Mouse (Mus musculus): ENCODE measurements at regions not wholly inside any gene's neighbourhood (a gene's known extent, or its start where the extent isn't known, plus 50 kb on each side); places are given as distances from the start of the nearest gene placed in this dataset.

- Histone ChIP-seq H3K4me3 (replicated peaks; ENCODE audit: low read depth, low read length) (no peak overlapping the region), H3K27ac (no peak overlapping the region), H3K27me3 (ENCODE audit: insufficient read depth, low read length) (no peaks in the 10 kb centered on the region), H3K9ac (ENCODE audit: low read depth, low read length) (no peak overlapping the region), H3K4me1 (replicated peaks; ENCODE audit: insufficient read depth, low read length) (no peaks in the 10 kb centered on the region), H3K36me3 (ENCODE audit: insufficient read depth, low read length) (no peaks in the 10 kb centered on the region), H3K9me3 (replicated peaks; ENCODE audit: low read length) (no peaks in the 10 kb centered on the region), H3K4me2 (ENCODE audit: low read length) (no peak overlapping the region)
- ATAC-seq (replicated peaks; ENCODE audit: low FRiP score, low read depth) = no peak
- DNase-seq (ENCODE audit: low spot score) = no peak
- no peak for TF ChIP-seq CTCF (IDR thresholded peaks at IDR 0.05; ENCODE audit: low read depth)
- WGBS = 81% methylated on average over 11 of the region's 11 CpGs
Observed at GRCm38 (mm10) chr4:12792764-12793422, 621.1 kb upstream of the Fam92a start.

- TF ChIP-seq CTCF (IDR thresholded peaks at IDR 0.05; ENCODE audit: low read depth) = no peak
- DNase-seq (ENCODE audit: low spot score) = no peak
- Histone ChIP-seq H3K4me3 (replicated peaks; ENCODE audit: low read depth, low read length) (no peak overlapping the region), H3K9ac (ENCODE audit: low read depth, low read length) (no peak overlapping the region), H3K4me1 (replicated peaks; ENCODE audit: insufficient read depth, low read length) (no peaks in the 10 kb centered on the region), H3K9me3 (replicated peaks; ENCODE audit: low read length) (no peaks in the 10 kb centered on the region), H3K4me2 (ENCODE audit: low read length) (no peak overlapping the region), H3K27me3 (ENCODE audit: insufficient read depth, low read length) (no peaks in the 10 kb centered on the region), H3K27ac (no peak overlapping the region), H3K36me3 (ENCODE audit: insufficient read depth, low read length) (no peaks in the 10 kb centered on the region)
- WGBS = 75% methylated on average over 9 of the region's 9 CpGs
- ATAC-seq (replicated peaks; ENCODE audit: low FRiP score, low read depth) = no peak
Observed at GRCm38 (mm10) chr4:12791786-12792674, 620.2 kb upstream of the Fam92a start.

- Histone ChIP-seq H3K27ac (no peak overlapping the region), H3K36me3 (ENCODE audit: insufficient read depth, low read length) (no peaks in the 10 kb centered on the region), H3K27me3 (ENCODE audit: insufficient read depth, low read length) (no peaks in the 10 kb centered on the region), H3K4me1 (replicated peaks; ENCODE audit: insufficient read depth, low read length) (no peaks in the 10 kb centered on the region), H3K4me2 (ENCODE audit: low read length) (no peak overlapping the region), H3K9ac (ENCODE audit: low read depth, low read length) (no peak overlapping the region), H3K4me3 (replicated peaks; ENCODE audit: low read depth, low read length) (no peak overlapping the region), H3K9me3 (replicated peaks; ENCODE audit: low read length) (no peaks in the 10 kb centered on the region)
- ATAC-seq (replicated peaks; ENCODE audit: low FRiP score, low read depth) (no peak), DNase-seq (ENCODE audit: low spot score) (no peak)
- 75% methylated on average over 4 of the region's 4 CpGs for WGBS
- TF ChIP-seq CTCF (IDR thresholded peaks at IDR 0.05; ENCODE audit: low read depth) = no peak
Observed at GRCm38 (mm10) chr4:12785840-12786239, 614.0 kb upstream of the Fam92a start.

GRCm38 (mm10) chr4:12784479-12784878 lies 612.7 kb upstream of the Fam92a start:
- Histone ChIP-seq H3K9me3 (replicated peaks; ENCODE audit: low read length) (no peaks in the 10 kb centered on the region), H3K4me2 (ENCODE audit: low read length) (no peak overlapping the region), H3K27ac (no peak overlapping the region), H3K36me3 (ENCODE audit: insufficient read depth, low read length) (no peaks in the 10 kb centered on the region), H3K27me3 (ENCODE audit: insufficient read depth, low read length) (no peaks in the 10 kb centered on the region), H3K9ac (ENCODE audit: low read depth, low read length) (no peak overlapping the region), H3K4me3 (replicated peaks; ENCODE audit: low read depth, low read length) (no peak overlapping the region), H3K4me1 (replicated peaks; ENCODE audit: insufficient read depth, low read length) (no peaks in the 10 kb centered on the region)
- no peak for TF ChIP-seq CTCF (IDR thresholded peaks at IDR 0.05; ENCODE audit: low read depth)
- 72% methylated on average over 3 of the region's 3 CpGs for WGBS
- ATAC-seq (replicated peaks; ENCODE audit: low FRiP score, low read depth) = no peak
- DNase-seq (ENCODE audit: low spot score) = no peak

GRCm38 (mm10) chr4:12784068-12784467 lies 612.3 kb upstream of the Fam92a start:
- Histone ChIP-seq H3K4me3 (replicated peaks; ENCODE audit: low read depth, low read length) (no peak overlapping the region), H3K36me3 (ENCODE audit: insufficient read depth, low read length) (no peaks in the 10 kb centered on the region), H3K9ac (ENCODE audit: low read depth, low read length) (no peak overlapping the region), H3K4me1 (replicated peaks; ENCODE audit: insufficient read depth, low read length) (no peaks in the 10 kb centered on the region), H3K27me3 (ENCODE audit: insufficient read depth, low read length) (no peaks in the 10 kb centered on the region), H3K4me2 (ENCODE audit: low read length) (no peak overlapping the region), H3K9me3 (replicated peaks; ENCODE audit: low read length) (no peaks in the 10 kb centered on the region), H3K27ac (no peak overlapping the region)
- DNase-seq (ENCODE audit: low spot score) (no peak), ATAC-seq (replicated peaks; ENCODE audit: low FRiP score, low read depth) (no peak)
- no peak for TF ChIP-seq CTCF (IDR thresholded peaks at IDR 0.05; ENCODE audit: low read depth)
- 65% methylated on average over 11 of the region's 11 CpGs for WGBS

- Histone ChIP-seq H3K9me3 (replicated peaks; ENCODE audit: low read length) (no peaks in the 10 kb centered on the region), H3K36me3 (ENCODE audit: insufficient read depth, low read length) (no peaks in the 10 kb centered on the region), H3K4me3 (replicated peaks; ENCODE audit: low read depth, low read length) (no peak overlapping the region), H3K4me1 (replicated peaks; ENCODE audit: insufficient read depth, low read length) (no peaks in the 10 kb centered on the region), H3K9ac (ENCODE audit: low read depth, low read length) (no peak overlapping the region), H3K27ac (no peak overlapping the region), H3K27me3 (ENCODE audit: insufficient read depth, low read length) (no peaks in the 10 kb centered on the region), H3K4me2 (ENCODE audit: low read length) (no peak overlapping the region)
- no peak for TF ChIP-seq CTCF (IDR thresholded peaks at IDR 0.05; ENCODE audit: low read depth)
- DNase-seq (ENCODE audit: low spot score) (no peak), ATAC-seq (replicated peaks; ENCODE audit: low FRiP score, low read depth) (no peak)
- 69% methylated on average over 10 of the region's 10 CpGs for WGBS
Observed at GRCm38 (mm10) chr4:12781969-12782904, 610.4 kb upstream of the Fam92a start.

Data from kidney, postnatal 0 days (tissue).